Mouse (Mus musculus): Measurements from ENCODE around the gene D130040H23Rik. TPM values are rescaled to one million over a fixed set of nuclear protein-coding genes. Genes with fewer than 3 reads are reported as not detected.
"Not testable (repeated sequence)": the region's sequence is repeated elsewhere in the genome, so short reads cannot be mapped to it uniquely, and the experiment has no call there.

The D130040H23Rik gene
- polyA plus RNA-seq (2014; fragmentation: Nextera tagmentation; extraction: Ambion mirVana): 4.2 and 4.3 TPM in 2 replicates

- Histone ChIP-seq H3K27ac (ENCODE audit: low read depth) (peak within 1 kb of the TSS; percentile 60), H3K4me2 (ENCODE audit: low read length) (peak within 1 kb of the TSS; percentile 60), H3K9me3 (ENCODE audit: control insufficient read depth, low read length) (no peaks in the 10 kb centered on the region), H3K4me1 (replicated peaks; ENCODE audit: control insufficient read depth, insufficient read depth, low read length) (peaks cover 8% of the 10 kb centered on the region), H3K9ac (ENCODE audit: low read length) (peak within 1 kb of the TSS; percentile 70), H3K27me3 (replicated peaks; ENCODE audit: control insufficient read depth, insufficient read depth, low read length) (no peaks in the 10 kb centered on the region), H3K4me3 (ENCODE audit: low read depth, low read length) (peak within 1 kb of the TSS; percentile 72), H3K36me3 (ENCODE audit: control insufficient read depth, insufficient read depth, low read length) (no peaks in the 10 kb centered on the region)
- DNase-seq (ENCODE audit: low spot score) (peak; percentile 83), ATAC-seq (replicated peaks; ENCODE audit: low FRiP score, low TSS enrichment, low read depth) (peak; percentile 99)
- 5% methylated on average over 12 of the region's 12 CpGs for WGBS
Observed at GRCm38 (mm10) chr8:69270386-69271202, at the start of gene D130040H23Rik. Gene D130040H23Rik, plus strand, starts transcription at chr8:69271080.

- ATAC-seq (replicated peaks; ENCODE audit: low FRiP score, low TSS enrichment, low read depth) (0 out of 2 replicates have a peak, but pooled peaks have one; percentile 50), DNase-seq (ENCODE audit: low spot score) (no peak)
- no peaks in the 10 kb centered on the region for H3K36me3 ChIP-seq (ENCODE audit: control insufficient read depth, insufficient read depth, low read length)
- no peak overlapping the region for H3K27ac ChIP-seq (ENCODE audit: low read depth)
- H3K9ac ChIP-seq (ENCODE audit: low read length): no peak overlapping the region
- no peaks in the 10 kb centered on the region for H3K4me1 ChIP-seq (replicated peaks; ENCODE audit: control insufficient read depth, insufficient read depth, low read length)
- 54% methylated on average over 2 of the region's 2 CpGs for WGBS
- H3K4me3 ChIP-seq (ENCODE audit: low read depth, low read length): no peak overlapping the region
- H3K4me2 ChIP-seq (ENCODE audit: low read length): no peak overlapping the region
- H3K27me3 ChIP-seq (replicated peaks; ENCODE audit: control insufficient read depth, insufficient read depth, low read length): no peaks in the 10 kb centered on the region
- no peaks in the 10 kb centered on the region for H3K9me3 ChIP-seq (ENCODE audit: control insufficient read depth, low read length)
Observed at GRCm38 (mm10) chr8:69242541-69242940, 28.3 kb upstream of the D130040H23Rik start.

- Histone ChIP-seq H3K4me3 (ENCODE audit: low read depth, low read length) (no peak overlapping the region), H3K4me2 (ENCODE audit: low read length) (no peak overlapping the region), H3K27ac (ENCODE audit: low read depth) (no peak overlapping the region), H3K4me1 (replicated peaks; ENCODE audit: control insufficient read depth, insufficient read depth, low read length) (peaks cover 8% of the 10 kb centered on the region), H3K36me3 (ENCODE audit: control insufficient read depth, insufficient read depth, low read length) (no peaks in the 10 kb centered on the region), H3K9me3 (ENCODE audit: control insufficient read depth, low read length) (no peaks in the 10 kb centered on the region), H3K27me3 (replicated peaks; ENCODE audit: control insufficient read depth, insufficient read depth, low read length) (no peaks in the 10 kb centered on the region), H3K9ac (ENCODE audit: low read length) (no peak overlapping the region)
- no peak for ATAC-seq (replicated peaks; ENCODE audit: low FRiP score, low TSS enrichment, low read depth)
- WGBS: 68% methylated on average over 4 of the region's 4 CpGs
- DNase-seq (ENCODE audit: low spot score): no peak
Observed at GRCm38 (mm10) chr8:69268525-69268924, 2.4 kb upstream of the D130040H23Rik start.

- DNase-seq (ENCODE audit: low spot score): no peak
Observed at GRCm38 (mm10) chr8:69271203-69271554, 299 bp downstream of the D130040H23Rik start.

GRCm38 (mm10) chr8:69272435-69272834 lies 1.6 kb downstream of the D130040H23Rik start:
- no peak for ATAC-seq (replicated peaks; ENCODE audit: low FRiP score, low TSS enrichment, low read depth)
- Histone ChIP-seq H3K4me1 (replicated peaks; ENCODE audit: control insufficient read depth, insufficient read depth, low read length) (peaks cover 8% of the 10 kb centered on the region), H3K9me3 (ENCODE audit: control insufficient read depth, low read length) (no peaks in the 10 kb centered on the region), H3K27me3 (replicated peaks; ENCODE audit: control insufficient read depth, insufficient read depth, low read length) (no peaks in the 10 kb centered on the region), H3K27ac (ENCODE audit: low read depth) (no peak overlapping the region), H3K9ac (ENCODE audit: low read length) (no peak overlapping the region), H3K4me3 (ENCODE audit: low read depth, low read length) (no peak overlapping the region), H3K4me2 (ENCODE audit: low read length) (no peak overlapping the region), H3K36me3 (ENCODE audit: control insufficient read depth, insufficient read depth, low read length) (no peaks in the 10 kb centered on the region)
- no peak for DNase-seq (ENCODE audit: low spot score)
- 93% methylated on average over 6 of the region's 6 CpGs for WGBS

More at GRCm38 (mm10) chr8:69271203-69271554, 299 bp downstream of the D130040H23Rik start:
- Histone ChIP-seq H3K9ac (ENCODE audit: low read length) (peak overlapping the region; percentile 70), H3K9me3 (ENCODE audit: control insufficient read depth, low read length) (no peaks in the 10 kb centered on the region), H3K36me3 (ENCODE audit: control insufficient read depth, insufficient read depth, low read length) (no peaks in the 10 kb centered on the region), H3K4me1 (replicated peaks; ENCODE audit: control insufficient read depth, insufficient read depth, low read length) (peaks cover 8% of the 10 kb centered on the region), H3K27ac (ENCODE audit: low read depth) (peak overlapping the region; percentile 60), H3K4me3 (ENCODE audit: low read depth, low read length) (peak overlapping the region; percentile 72), H3K4me2 (ENCODE audit: low read length) (peak overlapping the region; percentile 60), H3K27me3 (replicated peaks; ENCODE audit: control insufficient read depth, insufficient read depth, low read length) (no peaks in the 10 kb centered on the region)
- ATAC-seq (replicated peaks; ENCODE audit: low FRiP score, low TSS enrichment, low read depth): peak; percentile 85
- WGBS: 14% methylated on average over 6 of the region's 6 CpGs

GRCm38 (mm10) chr8:69324771-69325170 lies 53.9 kb downstream of the D130040H23Rik start:
- DNase-seq (ENCODE audit: low spot score) (no peak), ATAC-seq (replicated peaks; ENCODE audit: low FRiP score, low TSS enrichment, low read depth) (no peak)
- H3K4me1 ChIP-seq (replicated peaks; ENCODE audit: control insufficient read depth, insufficient read depth, low read length): no peaks in the 10 kb centered on the region
- H3K36me3 ChIP-seq (ENCODE audit: control insufficient read depth, insufficient read depth, low read length): no peaks in the 10 kb centered on the region
- no peak overlapping the region for H3K27ac ChIP-seq (ENCODE audit: low read depth)
- H3K27me3 ChIP-seq (replicated peaks; ENCODE audit: control insufficient read depth, insufficient read depth, low read length): no peaks in the 10 kb centered on the region
- no peak overlapping the region for H3K4me2 ChIP-seq (ENCODE audit: low read length)
- H3K9me3 ChIP-seq (ENCODE audit: control insufficient read depth, low read length): no peaks in the 10 kb centered on the region
- H3K4me3 ChIP-seq (ENCODE audit: low read depth, low read length): no peak overlapping the region
- H3K9ac ChIP-seq (ENCODE audit: low read length): no peak overlapping the region
- WGBS: 87% methylated on average over 2 of the region's 2 CpGs

- ATAC-seq (replicated peaks; ENCODE audit: low FRiP score, low TSS enrichment, low read depth): peak; percentile 80; the same call in 1 of the 2 replicates
- H3K4me1 ChIP-seq (replicated peaks; ENCODE audit: control insufficient read depth, insufficient read depth, low read length): no peaks in the 10 kb centered on the region
- no peaks in the 10 kb centered on the region for H3K27me3 ChIP-seq (replicated peaks; ENCODE audit: control insufficient read depth, insufficient read depth, low read length)
- DNase-seq (ENCODE audit: low spot score): peak; percentile 98
- H3K4me2 ChIP-seq (ENCODE audit: low read length): peak overlapping the region; percentile 59
- peak overlapping the region; percentile 33 for H3K4me3 ChIP-seq (ENCODE audit: low read depth, low read length)
- H3K27ac ChIP-seq (ENCODE audit: low read depth): 0 out of 2 replicates have a peak overlapping the region, but pooled peaks have one; percentile 33
- H3K36me3 ChIP-seq (ENCODE audit: control insufficient read depth, insufficient read depth, low read length): no peaks in the 10 kb centered on the region
- H3K9me3 ChIP-seq (ENCODE audit: control insufficient read depth, low read length): no peaks in the 10 kb centered on the region
- H3K9ac ChIP-seq (ENCODE audit: low read length): peak overlapping the region; percentile 34; the same call in 1 of the 2 replicates
- 12% methylated on average over 24 of the region's 24 CpGs for WGBS
Observed at GRCm38 (mm10) chr8:69328301-69329288, 57.7 kb downstream of the D130040H23Rik start.

GRCm38 (mm10) chr8:69329289-69329688 lies 58.4 kb downstream of the D130040H23Rik start:
- 59% methylated on average over 6 of the region's 6 CpGs for WGBS
- Histone ChIP-seq H3K4me2 (ENCODE audit: low read length) (peak overlapping the region; percentile 59), H3K4me3 (ENCODE audit: low read depth, low read length) (peak overlapping the region; percentile 33), H3K9ac (ENCODE audit: low read length) (peak overlapping the region; percentile 34; the same call in 1 of the 2 replicates), H3K27ac (ENCODE audit: low read depth) (0 out of 2 replicates have a peak overlapping the region, but pooled peaks have one; percentile 33)
- not testable (repeated sequence) for H3K27me3 ChIP-seq (replicated peaks; ENCODE audit: control insufficient read depth, insufficient read depth, low read length); H3K9me3 ChIP-seq (ENCODE audit: control insufficient read depth, low read length); ATAC-seq (replicated peaks; ENCODE audit: low FRiP score, low TSS enrichment, low read depth); DNase-seq (ENCODE audit: low spot score); H3K36me3 ChIP-seq (ENCODE audit: control insufficient read depth, insufficient read depth, low read length); H3K4me1 ChIP-seq (replicated peaks; ENCODE audit: control insufficient read depth, insufficient read depth, low read length)

Data from intestine, embryonic 14.5 days (tissue).